Mouse (Mus musculus) spleen, postnatal 10 days (tissue): ENCODE data around the gene Vegfa.
A peak's percentile ranks its signal among the peaks of the same experiment; 100 is the strongest.

Experiments used
- DNase-seq, 2 experiments: peaks; one replicate each; pipeline ENCODE4 v3.0.0; 2021 to 2022; ENCODE audit warnings: low spot score in 2 of 2

The Vegfa gene

GRCm38 (mm10) chr17:46051356-46051755, 19.2 kb upstream of the Vegfa start:
- no peak for DNase-seq

- no peak for DNase-seq
Observed at GRCm38 (mm10) chr17:46049567-46049966, 17.4 kb upstream of the Vegfa start.

- DNase-seq = no peak
Observed at GRCm38 (mm10) chr17:46048184-46048583, 16.0 kb upstream of the Vegfa start.

GRCm38 (mm10) chr17:46045742-46046141, 13.6 kb upstream of the Vegfa start:
- DNase-seq = no peak

- DNase-seq = no peak
Observed at GRCm38 (mm10) chr17:46044953-46045352, 12.8 kb upstream of the Vegfa start.

- no peak for DNase-seq
Observed at GRCm38 (mm10) chr17:46042158-46042557, 10.0 kb upstream of the Vegfa start.

- DNase-seq = no peak
Observed at GRCm38 (mm10) chr17:46041679-46042078, 9.5 kb upstream of the Vegfa start.

GRCm38 (mm10) chr17:46041223-46041622, 9.1 kb upstream of the Vegfa start:
- DNase-seq = peak; percentile 36 to 59

GRCm38 (mm10) chr17:46040561-46040960, 8.4 kb upstream of the Vegfa start:
- DNase-seq = no peak

- DNase-seq = no peak
Observed at GRCm38 (mm10) chr17:46038906-46039305, 6.7 kb upstream of the Vegfa start.

GRCm38 (mm10) chr17:46036400-46036799, 4.2 kb upstream of the Vegfa start:
- no peak for DNase-seq

GRCm38 (mm10) chr17:46034110-46034509, 1.9 kb upstream of the Vegfa start:
- DNase-seq = no peak

- no peak for DNase-seq
Observed at GRCm38 (mm10) chr17:46033607-46034006, 1.4 kb upstream of the Vegfa start.

- DNase-seq = no peak
Observed at GRCm38 (mm10) chr17:46033122-46033521, 953 bp upstream of the Vegfa start.

GRCm38 (mm10) chr17:46031621-46032211, 453 bp downstream of the Vegfa start:
- peak in 1 of 2 experiments; percentile 40 for DNase-seq

GRCm38 (mm10) chr17:46030731-46031620, 1.2 kb downstream of the Vegfa start:
- peak; percentile 45 to 53 for DNase-seq

- peak; percentile 30 to 44 for DNase-seq
Observed at GRCm38 (mm10) chr17:46030323-46030730, 1.8 kb downstream of the Vegfa start.

GRCm38 (mm10) chr17:46029554-46030207, 2.5 kb downstream of the Vegfa start:
- no peak for DNase-seq

- no peak for DNase-seq
Observed at GRCm38 (mm10) chr17:46029052-46029553, 3.1 kb downstream of the Vegfa start.

- DNase-seq = no peak
Observed at GRCm38 (mm10) chr17:46028210-46029051, 3.7 kb downstream of the Vegfa start.
